Mouse (Mus musculus) small intestine, adult 2 months (tissue): ENCODE results near the gene Wdr89.
"Not testable (repeated sequence)": the region's sequence is repeated elsewhere in the genome, so short reads cannot be mapped to it uniquely, and the experiment has no call there.

Source experiments
- CTCF ChIP-seq: fragments of 200-500 bp; IDR thresholded peaks from 2 replicates; pipeline ENCODE4 v1.5.1; 2012; ENCODE audit warnings: low read depth, mild to moderate bottlenecking, control low read depth, inconsistent platforms, low read length, moderate library complexity, mixed read lengths; ENCODE audit not compliant: insufficient replicate concordance, insufficient read length; ENCODE audit errors: extremely low read depth
- POLR2A ChIP-seq: fragments of 200-500 bp; IDR thresholded peaks from 2 replicates; pipeline ENCODE4 v1.6.1; 2012; ENCODE audit warnings: low read depth, mild to moderate bottlenecking, control low read depth, inconsistent platforms, low read length, moderate library complexity

DNA sequence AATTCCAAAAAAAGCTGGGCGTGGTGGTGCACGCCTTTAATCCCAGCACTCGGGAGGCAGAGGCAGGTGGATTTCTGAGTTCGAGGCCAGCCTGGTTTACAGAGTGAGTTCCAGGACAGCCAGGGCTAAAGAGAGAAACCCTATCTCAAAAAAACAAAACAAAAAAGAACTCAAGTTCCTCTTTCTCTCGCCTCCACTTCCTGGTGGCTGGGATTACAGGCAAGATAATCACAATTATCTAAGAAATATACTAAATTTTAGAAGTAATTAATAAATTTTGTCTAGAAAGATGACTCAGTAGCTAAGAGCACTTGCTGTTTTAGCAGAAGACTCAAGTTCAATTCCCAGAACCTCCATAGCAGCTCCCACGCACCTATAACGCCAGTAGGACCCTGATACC, 43.6 kb upstream of the Wdr89 start:
- TF ChIP-seq CTCF, POLR2A: not testable (repeated sequence)
